In genomic region chr16:87496728-87497127, GRCm38 (mm10) we compare ENCODE assay signal across 10 mouse cellular contexts. TPM values are rescaled to one million over a fixed set of nuclear protein-coding genes. Genes with fewer than 3 reads are reported as not detected.
DNase-seq lines count a peak whose midpoint lies in the region; ATAC-seq and TF ChIP-seq lines count a peak whose summit lies in the region.
"Had no signal": no experiment of that assay in that cellular context is flagged by ENCODE, and none has a peak within 500 bp of the region (broad histone marks: within the 10 kb centered on the region; RNA-seq: fewer than 3 reads in every experiment).

No protein-coding gene starts in this region.

- no peak overlapping the region for H3K27ac ChIP-seq in kidney, embryonic 15.5 days
- H3K27ac ChIP-seq in embryonic facial prominence, embryonic 13.5 days, result no peak overlapping the region
- H3K27ac ChIP-seq in intestine, embryonic 14.5 days (ENCODE audit: low read depth), result no peak overlapping the region
- H3K27ac ChIP-seq in midbrain, postnatal 0 days (ENCODE audit: low read depth, low read length), result no peak overlapping the region

- peak overlapping the region; percentile 73 for H3K4me2 ChIP-seq in kidney, embryonic 15.5 days
- H3K4me2 ChIP-seq in embryonic facial prominence, embryonic 13.5 days, result peak overlapping the region; percentile 81
- peak overlapping the region; percentile 83 for H3K4me2 ChIP-seq in intestine, embryonic 14.5 days (ENCODE audit: low read length)
- peak overlapping the region; percentile 61; the same call in 1 of the 2 replicates for H3K4me2 ChIP-seq in midbrain, postnatal 0 days (ENCODE audit: low read depth, low read length, poor library complexity, severe bottlenecking)

- H3K4me3 ChIP-seq in kidney, embryonic 15.5 days (replicated peaks), result peak overlapping the region; percentile 87
- H3K4me3 ChIP-seq in embryonic facial prominence, embryonic 13.5 days, result peak overlapping the region; percentile 86
- H3K4me3 ChIP-seq in intestine, embryonic 14.5 days (ENCODE audit: low read depth, low read length), result peak overlapping the region; percentile 96
- H3K4me3 ChIP-seq in midbrain, postnatal 0 days (ENCODE audit: low read depth, low read length), result peak overlapping the region; percentile 84; the same call in 1 of the 2 replicates

- intact Hi-C loops in left cerebral cortex, postnatal 25 days (cut with DNase I), result no loop called here

- DNase-seq in kidney, adult 18-20 months, result no peak
- DNase-seq in intestine, embryonic 14.5 days (ENCODE audit: low spot score), result peak; percentile 62
- no peak for DNase-seq in midbrain, postnatal 0 days (ENCODE audit: low spot score)
- no peak for DNase-seq in left cerebral cortex, postnatal 25 days (ENCODE audit: low spot score in 2 of 2)
- no peak for DNase-seq in Muller cell, postnatal 12 days (ENCODE audit: inconsistent ontology term)
- DNase-seq in spleen, adult 12 weeks (ENCODE audit: low spot score), result no peak
- DNase-seq: left cerebral cortex, postnatal 4 days; spleen, adult 18-20 months had no signal

- TF ChIP-seq CTCF in midbrain, postnatal 0 days (IDR thresholded peaks at IDR 0.05), result no peak

- WGBS in kidney, embryonic 15.5 days, result 96% methylated on average over 2 of the region's 2 CpGs
- 84% methylated on average over 2 of the region's 2 CpGs for WGBS in embryonic facial prominence, embryonic 13.5 days
- 91% methylated on average over 2 of the region's 2 CpGs for WGBS in intestine, embryonic 14.5 days
- 89% methylated on average over 2 of the region's 2 CpGs for WGBS in midbrain, postnatal 0 days

- H3K36me3 ChIP-seq in kidney, embryonic 15.5 days, result peaks cover 25% of the 10 kb centered on the region
- peaks cover 22% of the 10 kb centered on the region for H3K36me3 ChIP-seq in embryonic facial prominence, embryonic 13.5 days
- peaks cover 18% of the 10 kb centered on the region for H3K36me3 ChIP-seq in intestine, embryonic 14.5 days (ENCODE audit: control insufficient read depth, insufficient read depth, low read length)
- H3K36me3 ChIP-seq in midbrain, postnatal 0 days (ENCODE audit: insufficient read depth, low read length), result peaks cover 6% of the 10 kb centered on the region; the same call in 1 of the 2 replicates

- no peaks in the 10 kb centered on the region for H3K27me3 ChIP-seq in kidney, embryonic 15.5 days
- no peaks in the 10 kb centered on the region for H3K27me3 ChIP-seq in embryonic facial prominence, embryonic 13.5 days
- H3K27me3 ChIP-seq in intestine, embryonic 14.5 days (replicated peaks; ENCODE audit: control insufficient read depth, insufficient read depth, low read length), result no peaks in the 10 kb centered on the region
- no peaks in the 10 kb centered on the region for H3K27me3 ChIP-seq in midbrain, postnatal 0 days (ENCODE audit: insufficient read depth, low read length)

- peaks cover 25% of the 10 kb centered on the region for H3K4me1 ChIP-seq in kidney, embryonic 15.5 days
- peaks cover 16% of the 10 kb centered on the region for H3K4me1 ChIP-seq in embryonic facial prominence, embryonic 13.5 days
- H3K4me1 ChIP-seq in intestine, embryonic 14.5 days (replicated peaks; ENCODE audit: control insufficient read depth, insufficient read depth, low read length), result peaks cover 19% of the 10 kb centered on the region
- peaks cover 4% of the 10 kb centered on the region for H3K4me1 ChIP-seq in midbrain, postnatal 0 days (ENCODE audit: insufficient read depth, low read length)

- H3K9ac ChIP-seq in kidney, embryonic 15.5 days, result no peak overlapping the region; the same call in 1 of the 2 replicates
- no peak overlapping the region for H3K9ac ChIP-seq in embryonic facial prominence, embryonic 13.5 days
- H3K9ac ChIP-seq in intestine, embryonic 14.5 days (ENCODE audit: low read length), result peak overlapping the region; percentile 98
- H3K9ac ChIP-seq in midbrain, postnatal 0 days (replicated peaks; ENCODE audit: low read length, poor library complexity, severe bottlenecking), result no peak overlapping the region

- ATAC-seq in kidney, embryonic 15.5 days (replicated peaks; ENCODE audit: low FRiP score), result no peak
- no peak for ATAC-seq in embryonic facial prominence, embryonic 13.5 days (ENCODE audit: insufficient number of reproducible peaks, insufficient read depth, low FRiP score, low TSS enrichment, low read depth)
- no peak for ATAC-seq in intestine, embryonic 14.5 days (replicated peaks; ENCODE audit: low FRiP score, low TSS enrichment, low read depth)
- ATAC-seq in midbrain, postnatal 0 days (ENCODE audit: low FRiP score), result no peak

- H3K9me3 ChIP-seq in kidney, embryonic 15.5 days (replicated peaks), result no peaks in the 10 kb centered on the region
- H3K9me3 ChIP-seq in embryonic facial prominence, embryonic 13.5 days, result no peaks in the 10 kb centered on the region
- no peaks in the 10 kb centered on the region for H3K9me3 ChIP-seq in intestine, embryonic 14.5 days (ENCODE audit: control insufficient read depth, low read length)
- no peaks in the 10 kb centered on the region for H3K9me3 ChIP-seq in midbrain, postnatal 0 days (ENCODE audit: low read length)

RNA-seq across cellular contexts. Expression of gene Cct8, which starts 1.1 kb away (rescaled TPM):
- polyA plus RNA-seq in kidney, embryonic 15.5 days (2015; fragmentation: Nextera tagmentation; extraction: Ambion mirVana), result 479 and 502 TPM in 2 replicates
- 439 and 470 TPM in 2 replicates for polyA plus RNA-seq in embryonic facial prominence, embryonic 13.5 days (2015; fragmentation: Nextera tagmentation; extraction: Ambion mirVana)
- polyA plus RNA-seq in intestine, embryonic 14.5 days (2014; fragmentation: Nextera tagmentation; extraction: Ambion mirVana), result 458 and 473 TPM in 2 replicates
- 142 and 183 TPM in 2 replicates for total RNA-seq in midbrain, postnatal 0 days (2014; rRNA removed)
- polyA plus RNA-seq in midbrain, postnatal 0 days (2015; fragmentation: Nextera tagmentation; extraction: Ambion mirVana), result 345 TPM in 2 replicates
- total RNA-seq in left cerebral cortex, postnatal 25 days (2021), result 100 to 1,000 TPM; 176 to 177 TPM

RNA-seq across cellular contexts. Expression of gene Usp16, which starts 42.2 kb away (rescaled TPM):
- 37.8 and 46.1 TPM in 2 replicates for polyA plus RNA-seq in kidney, embryonic 15.5 days (2015; fragmentation: Nextera tagmentation; extraction: Ambion mirVana)
- 55.4 and 57.1 TPM in 2 replicates for polyA plus RNA-seq in embryonic facial prominence, embryonic 13.5 days (2015; fragmentation: Nextera tagmentation; extraction: Ambion mirVana)
- 46.9 and 50.0 TPM in 2 replicates for polyA plus RNA-seq in intestine, embryonic 14.5 days (2014; fragmentation: Nextera tagmentation; extraction: Ambion mirVana)
- 30.7 and 48.1 TPM in 2 replicates for total RNA-seq in midbrain, postnatal 0 days (2014; rRNA removed)
- 44.1 and 47.4 TPM in 2 replicates for polyA plus RNA-seq in midbrain, postnatal 0 days (2015; fragmentation: Nextera tagmentation; extraction: Ambion mirVana)
- total RNA-seq in left cerebral cortex, postnatal 25 days (2021), result 10 to 100 TPM; 38.1 to 41.4 TPM

RNA-seq across cellular contexts. Expression of gene Rwdd2b, which starts 56.4 kb away (rescaled TPM):
- polyA plus RNA-seq in kidney, embryonic 15.5 days (2015; fragmentation: Nextera tagmentation; extraction: Ambion mirVana), result 12.3 and 13.2 TPM in 2 replicates
- 10.5 and 13.6 TPM in 2 replicates for polyA plus RNA-seq in embryonic facial prominence, embryonic 13.5 days (2015; fragmentation: Nextera tagmentation; extraction: Ambion mirVana)
- polyA plus RNA-seq in intestine, embryonic 14.5 days (2014; fragmentation: Nextera tagmentation; extraction: Ambion mirVana), result 12.3 and 13.0 TPM in 2 replicates
- total RNA-seq in midbrain, postnatal 0 days (2014; rRNA removed), result 7.9 and 11.3 TPM in 2 replicates
- polyA plus RNA-seq in midbrain, postnatal 0 days (2015; fragmentation: Nextera tagmentation; extraction: Ambion mirVana), result 17.0 and 18.7 TPM in 2 replicates
- 10 to 100 TPM; 10.7 to 11.5 TPM for total RNA-seq in left cerebral cortex, postnatal 25 days (2021)

RNA-seq across cellular contexts. Expression of gene Map3k7cl, which starts 56.4 kb away (rescaled TPM):
- polyA plus RNA-seq in kidney, embryonic 15.5 days (2015; fragmentation: Nextera tagmentation; extraction: Ambion mirVana), result 2.2 and 2.4 TPM in 2 replicates
- 0.15 TPM in 1 of 2 replicates, not detected in the other for polyA plus RNA-seq in embryonic facial prominence, embryonic 13.5 days (2015; fragmentation: Nextera tagmentation; extraction: Ambion mirVana)
- polyA plus RNA-seq in intestine, embryonic 14.5 days (2014; fragmentation: Nextera tagmentation; extraction: Ambion mirVana), result 0.28 and 0.35 TPM in 2 replicates
- 0.38 TPM in 1 of 2 replicates, not detected in the other for total RNA-seq in midbrain, postnatal 0 days (2014; rRNA removed)
- not detected in 2 replicates for polyA plus RNA-seq in midbrain, postnatal 0 days (2015; fragmentation: Nextera tagmentation; extraction: Ambion mirVana)
- total RNA-seq in left cerebral cortex, postnatal 25 days (2021), result under 1 TPM; 0.32 to 0.44 TPM
